Mouse (Mus musculus): ENCODE measurements around the gene Xirp1. TPM values are rescaled to one million over a fixed set of nuclear protein-coding genes. Genes with fewer than 3 reads are reported as not detected.

The Xirp1 gene
- total and polyA plus RNA-seq, 3 experiments = not detected

DNA sequence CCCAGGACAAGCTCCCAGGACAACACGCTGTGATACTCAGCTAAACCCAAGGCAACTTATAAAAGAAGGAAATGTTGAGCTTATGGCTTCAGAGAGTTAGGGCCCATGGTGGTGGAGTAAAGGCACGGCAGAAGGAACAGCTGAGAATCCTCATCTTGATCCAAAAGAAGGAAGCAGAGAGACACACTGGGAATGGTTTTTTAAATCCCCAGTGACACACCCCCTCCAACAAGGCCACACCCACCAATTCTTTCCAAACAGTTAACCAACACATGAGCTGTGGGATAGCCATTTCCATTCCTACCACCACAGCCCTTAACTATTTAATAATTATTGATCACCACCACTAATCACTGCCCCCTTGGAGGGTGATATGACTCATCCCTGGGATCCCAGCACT, 47.9 kb upstream of the Xirp1 start:
- Histone ChIP-seq H3K4me1 (ENCODE audit: control insufficient read depth in 1 of 2, insufficient read depth in 2 of 2, low read length in 2 of 2) (no peaks in the 10 kb centered on the region), H3K9ac (ENCODE audit: control insufficient read depth, low read depth, low read length, poor library complexity, severe bottlenecking) (no peak overlapping the region), H3K27ac (ENCODE audit: control insufficient read depth, low read depth, low read length) (no peak overlapping the region), H3K79me2 (ENCODE audit: control insufficient read depth, insufficient read depth, low read length, poor library complexity) (no peaks in the 10 kb centered on the region), H3K4me3 (ENCODE audit: control insufficient read depth in 1 of 2, insufficient read depth in 1 of 2, low read depth in 2 of 2, low read length in 2 of 2) (no peak overlapping the region), H3K36me3 (ENCODE audit: control insufficient read depth in 1 of 2, insufficient read depth in 2 of 2, low read length in 2 of 2) (no peaks in the 10 kb centered on the region), H3K27me3 (ENCODE audit: control insufficient read depth in 1 of 2, insufficient read depth in 2 of 2, low read length in 2 of 2) (no peaks in the 10 kb centered on the region), H3K9me3 (replicated peaks; ENCODE audit: insufficient read depth, low read length) (no peaks in the 10 kb centered on the region)
- TF ChIP-seq MEF2A (IDR thresholded peaks at IDR 0.05; ENCODE audit: extremely low read depth, insufficient replicate concordance, low read depth, low read length, poor library complexity, severe bottlenecking) = no peak
- no peak for TF ChIP-seq ELF1 (IDR thresholded peaks at IDR 0.05; ENCODE audit: low read depth, low read length)
- TF ChIP-seq CHD2 (IDR thresholded peaks at IDR 0.05; ENCODE audit: low read length) = no peak
- no peak for TF ChIP-seq TAL1 (IDR thresholded peaks at IDR 0.05; ENCODE audit: low read length)
- no peak for TF ChIP-seq CTCF (IDR thresholded peaks at IDR 0.05 in 2 of 3, conservative IDR thresholded peaks at IDR 0.05 in 1 of 3; ENCODE audit: control insufficient read depth in 1 of 3, insufficient read depth in 1 of 3, low read depth in 2 of 3, low read length in 3 of 3, poor library complexity in 1 of 3, severe bottlenecking in 1 of 3)
- TF ChIP-seq GATA1 (IDR thresholded peaks at IDR 0.05; ENCODE audit: low read depth, low read length) = no peak
- TF ChIP-seq UBTF (IDR thresholded peaks at IDR 0.05; ENCODE audit: borderline replicate concordance, insufficient read depth, low read depth, low read length) = no peak
- no peak for TF ChIP-seq ETS1 (IDR thresholded peaks at IDR 0.05; ENCODE audit: low read depth, low read length)
- no peak for TF ChIP-seq BHLHE40 (IDR thresholded peaks at IDR 0.05; ENCODE audit: borderline replicate concordance, low read depth, low read length)
- no peak for TF ChIP-seq ZNF384 (IDR thresholded peaks at IDR 0.05; ENCODE audit: low read depth, low read length)
- TF ChIP-seq TBP (IDR thresholded peaks at IDR 0.05; ENCODE audit: low read depth, low read length) = no peak
- TF ChIP-seq E2F4 (IDR thresholded peaks at IDR 0.05; ENCODE audit: borderline replicate concordance, low read depth, low read length) = no peak
- no peak for TF ChIP-seq NRF1 (IDR thresholded peaks at IDR 0.05; ENCODE audit: insufficient read depth, low read depth, low read length, poor library complexity, severe bottlenecking)
- no peak for TF ChIP-seq MYC (IDR thresholded peaks at IDR 0.05; ENCODE audit: low read depth, low read length)
- no peak for DNase-seq (ENCODE audit: low read depth, low spot score)

DNA sequence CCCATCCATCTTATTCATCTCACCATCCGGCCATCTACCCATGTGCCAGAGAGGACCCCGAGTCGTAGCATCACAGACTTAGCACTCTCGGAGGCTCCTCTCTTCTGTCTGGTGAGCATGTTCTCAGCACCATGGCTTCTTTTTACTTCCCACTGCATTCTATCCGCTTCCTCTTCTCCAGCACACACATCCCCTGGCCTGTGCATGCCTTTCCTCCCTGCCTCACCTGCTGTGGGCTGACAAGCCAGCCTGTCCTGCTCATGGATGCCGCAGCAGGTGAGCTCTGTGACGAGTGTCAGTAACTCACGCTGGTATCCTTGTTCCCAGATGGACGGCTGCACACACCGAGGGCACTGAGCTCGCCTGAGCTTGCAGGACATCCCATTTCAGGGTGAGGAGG, 46.4 kb upstream of the Xirp1 start, which contains the start of gene Cx3cr1:
Gene Cx3cr1 (minus strand): TSS at position 101 of the 400 bp plus-strand sequence.
- H3K27ac ChIP-seq (ENCODE audit: control insufficient read depth, low read depth, low read length) = no peak within 1 kb of the TSS

More for the DNA sequence above, 46.4 kb upstream of the Xirp1 start, which contains the start of gene Cx3cr1:
- H3K27me3 ChIP-seq (ENCODE audit: control insufficient read depth in 1 of 2, insufficient read depth in 2 of 2, low read length in 2 of 2) = no peaks in the 10 kb centered on the region
- DNase-seq (ENCODE audit: low read depth, low spot score) = no peak
- H3K9me3 ChIP-seq (replicated peaks; ENCODE audit: insufficient read depth, low read length) = no peaks in the 10 kb centered on the region
- H3K4me3 ChIP-seq (ENCODE audit: control insufficient read depth in 1 of 2, insufficient read depth in 1 of 2, low read depth in 2 of 2, low read length in 2 of 2) = no peak within 1 kb of the TSS
- no peak within 1 kb of the TSS for H3K9ac ChIP-seq (ENCODE audit: control insufficient read depth, low read depth, low read length, poor library complexity, severe bottlenecking)
- H3K36me3 ChIP-seq (ENCODE audit: control insufficient read depth in 1 of 2, insufficient read depth in 2 of 2, low read length in 2 of 2) = no peaks in the 10 kb centered on the region
- no peaks in the 10 kb centered on the region for H3K4me1 ChIP-seq (ENCODE audit: control insufficient read depth in 1 of 2, insufficient read depth in 2 of 2, low read length in 2 of 2)
- TF ChIP-seq BHLHE40 (IDR thresholded peaks at IDR 0.05; ENCODE audit: borderline replicate concordance, low read depth, low read length) (no peak), USF1 (IDR thresholded peaks at IDR 0.05; ENCODE audit: low read depth, low read length) (no peak), NELFE (IDR thresholded peaks at IDR 0.05; ENCODE audit: low read depth, low read length) (no peak), EP300 (IDR thresholded peaks at IDR 0.05; ENCODE audit: low read depth in 1 of 2, low read length in 2 of 2) (no peak)
- no peaks in the 10 kb centered on the region for H3K79me2 ChIP-seq (ENCODE audit: control insufficient read depth, insufficient read depth, low read length, poor library complexity)
